Mouse (Mus musculus): ENCODE measurements around the gene Serpina3n.
"Not testable (repeated sequence)": the region's sequence is repeated elsewhere in the genome, so short reads cannot be mapped to it uniquely, and the experiment has no call there.

Serpina3n gene

GRCm38 (mm10) chr12:104406454-104406885 lies at the start of gene Serpina3n:
TSS of gene Serpina3n (plus strand) at chr12:104406729.
- DNase-seq = peak in 1 of 2 experiments; percentile 43

GRCm38 (mm10) chr12:104369986-104370385 lies 36.5 kb upstream of the Serpina3n start:
- no peak for DNase-seq

- not testable (repeated sequence) for DNase-seq
These were observed 29.4 kb upstream of the Serpina3n start for GRCm38 (mm10) chr12:104377179-104377578.

GRCm38 (mm10) chr12:104378351-104378750 lies 28.2 kb upstream of the Serpina3n start:
- not testable (repeated sequence) for DNase-seq

GRCm38 (mm10) chr12:104378815-104379214 lies 27.7 kb upstream of the Serpina3n start:
- DNase-seq = not testable (repeated sequence)

GRCm38 (mm10) chr12:104379856-104380255 lies 26.7 kb upstream of the Serpina3n start:
- no peak for DNase-seq

GRCm38 (mm10) chr12:104381071-104381604 lies 25.4 kb upstream of the Serpina3n start:
- not testable (repeated sequence) for DNase-seq

GRCm38 (mm10) chr12:104385987-104386386 lies 20.5 kb upstream of the Serpina3n start:
- not testable (repeated sequence) for DNase-seq

- DNase-seq = peak in 1 of 2 experiments; percentile 5
These were observed 19.7 kb upstream of the Serpina3n start for GRCm38 (mm10) chr12:104386878-104387277.

GRCm38 (mm10) chr12:104388477-104388876 lies 18.1 kb upstream of the Serpina3n start:
- no peak for DNase-seq

- DNase-seq = not testable (repeated sequence)
These were observed 15.5 kb upstream of the Serpina3n start for GRCm38 (mm10) chr12:104391057-104391456.

- DNase-seq = no peak
These were observed 2.6 kb upstream of the Serpina3n start for GRCm38 (mm10) chr12:104403968-104404367.

GRCm38 (mm10) chr12:104412507-104412906 lies 6.0 kb downstream of the Serpina3n start:
- DNase-seq = no peak

GRCm38 (mm10) chr12:104414576-104414975 lies 8.0 kb downstream of the Serpina3n start:
- DNase-seq = no peak

- DNase-seq = peak; percentile 32 to 62
These were observed 9.2 kb downstream of the Serpina3n start for GRCm38 (mm10) chr12:104415625-104416315.

- DNase-seq = peak; percentile 58 to 70
These were observed 12.0 kb downstream of the Serpina3n start for GRCm38 (mm10) chr12:104418340-104419135.

GRCm38 (mm10) chr12:104419136-104419462 lies 12.6 kb downstream of the Serpina3n start:
- no peak for DNase-seq

GRCm38 (mm10) chr12:104422615-104423392 lies 16.3 kb downstream of the Serpina3n start:
- no peak for DNase-seq

GRCm38 (mm10) chr12:104425591-104425990 lies 19.1 kb downstream of the Serpina3n start:
- no peak for DNase-seq

- no peak for DNase-seq
These were observed 20.4 kb downstream of the Serpina3n start for GRCm38 (mm10) chr12:104426915-104427314.

- no peak for DNase-seq
These were observed 24.8 kb downstream of the Serpina3n start for GRCm38 (mm10) chr12:104431359-104431758.

GRCm38 (mm10) chr12:104433214-104433613 lies 26.7 kb downstream of the Serpina3n start:
- DNase-seq = no peak
